Mouse (Mus musculus): ENCODE results near the gene Hsd17b11. TPM values are rescaled to one million over a fixed set of nuclear protein-coding genes. Genes with fewer than 3 reads are reported as not detected.
"Not testable (repeated sequence)": the region's sequence is repeated elsewhere in the genome, so short reads cannot be mapped to it uniquely, and the experiment has no call there.

Hsd17b11 gene
- total RNA-seq, 2 experiments from 2014 or later = 58.6 to 77.1 TPM

GRCm38 (mm10) chr5:104035824-104036223 is 14.1 kb upstream of the Hsd17b11 start:
- DNase-seq = no peak

GRCm38 (mm10) chr5:104035066-104035465 is 13.3 kb upstream of the Hsd17b11 start:
- no peak for DNase-seq

- DNase-seq = no peak
These were observed 10.8 kb upstream of the Hsd17b11 start for GRCm38 (mm10) chr5:104032434-104033097.

GRCm38 (mm10) chr5:104025245-104025854 is 3.6 kb upstream of the Hsd17b11 start:
- DNase-seq = peak; percentile 20

- no peak for DNase-seq
These were observed 3.0 kb upstream of the Hsd17b11 start for GRCm38 (mm10) chr5:104024762-104025161.

GRCm38 (mm10) chr5:104024193-104024592 is 2.5 kb upstream of the Hsd17b11 start:
- not testable (repeated sequence) for DNase-seq

- no peak for DNase-seq
These were observed 1.7 kb upstream of the Hsd17b11 start for GRCm38 (mm10) chr5:104023289-104024020.

- no peak for DNase-seq
These were observed 839 bp upstream of the Hsd17b11 start for GRCm38 (mm10) chr5:104022558-104022957.

- DNase-seq = no peak
These were observed 10.3 kb downstream of the Hsd17b11 start for GRCm38 (mm10) chr5:104011419-104011818.

GRCm38 (mm10) chr5:104010261-104010660 is 11.5 kb downstream of the Hsd17b11 start:
- no peak for DNase-seq

- no peak for DNase-seq
These were observed 12.3 kb downstream of the Hsd17b11 start for GRCm38 (mm10) chr5:104009421-104009820.

GRCm38 (mm10) chr5:104007801-104008200 is 13.9 kb downstream of the Hsd17b11 start:
- DNase-seq = no peak

- DNase-seq = no peak
These were observed 14.9 kb downstream of the Hsd17b11 start for GRCm38 (mm10) chr5:104006811-104007210.

GRCm38 (mm10) chr5:104003955-104004354 is 17.8 kb downstream of the Hsd17b11 start:
- no peak for DNase-seq

GRCm38 (mm10) chr5:104003256-104003931 is 18.3 kb downstream of the Hsd17b11 start:
- no peak for DNase-seq

GRCm38 (mm10) chr5:104002549-104003255 is 19.0 kb downstream of the Hsd17b11 start:
- DNase-seq = no peak

GRCm38 (mm10) chr5:103999738-104000137 is 22.0 kb downstream of the Hsd17b11 start:
- peak; percentile 90 for DNase-seq

GRCm38 (mm10) chr5:103998739-103999138 is 23.0 kb downstream of the Hsd17b11 start:
- peak; percentile 64 for DNase-seq

GRCm38 (mm10) chr5:103995181-103995580 is 26.5 kb downstream of the Hsd17b11 start:
- no peak for DNase-seq

- no peak for DNase-seq
These were observed 27.1 kb downstream of the Hsd17b11 start for GRCm38 (mm10) chr5:103994669-103995068.

GRCm38 (mm10) chr5:103993601-103994000 is 28.1 kb downstream of the Hsd17b11 start:
- no peak for DNase-seq

- DNase-seq = no peak
These were observed 28.9 kb downstream of the Hsd17b11 start for GRCm38 (mm10) chr5:103992831-103993230.

Data from adrenal gland, postnatal 10 days (tissue).